Mouse (Mus musculus): ENCODE data around the gene Hspb7. TPM values are rescaled to one million over a fixed set of nuclear protein-coding genes. Genes with fewer than 3 reads are reported as not detected.
A peak's percentile ranks its signal among the peaks of the same experiment; 100 is the strongest.

The Hspb7 gene
- polyA plus RNA-seq, 1 experiment = not detected

DNA sequence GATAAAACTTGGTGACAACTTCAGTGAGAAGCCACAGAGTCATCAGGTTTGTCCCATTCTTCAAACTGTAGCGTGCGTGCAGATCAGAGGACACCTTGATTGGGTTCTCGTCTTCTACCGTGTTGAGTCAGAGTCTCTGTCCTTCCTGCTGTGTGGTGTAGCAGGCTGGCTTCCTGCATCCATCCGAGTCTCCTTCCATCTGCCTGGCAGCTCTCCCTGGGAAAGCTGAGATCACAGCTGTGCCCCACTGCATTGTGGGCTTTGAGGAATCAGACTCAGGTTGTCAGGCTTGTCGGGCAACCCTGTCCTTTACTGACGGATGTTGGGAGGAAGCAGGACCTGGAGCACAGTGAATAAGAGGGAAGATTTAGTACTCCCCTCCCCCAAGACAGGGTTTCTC lies 25.6 kb downstream of the Hspb7 start:
- WGBS = 41% methylated on average over 7 of the region's 7 CpGs
- Histone ChIP-seq H3K27ac (ENCODE audit: insufficient read depth, low read depth, low read length) (no peak overlapping the region), H3K4me1 (ENCODE audit: control insufficient read depth, insufficient read depth, low read length) (peaks cover 14% of the 10 kb centered on the region), H3K4me3 (ENCODE audit: insufficient read depth, low read depth, low read length) (no peak overlapping the region)
- TF ChIP-seq POLR2A (IDR thresholded peaks at IDR 0.05; ENCODE audit: insufficient read depth, low read depth, low read length) = no peak
- no peak for TF ChIP-seq CTCF (IDR thresholded peaks at IDR 0.05; ENCODE audit: insufficient read depth, low read depth, low read length)

DNA sequence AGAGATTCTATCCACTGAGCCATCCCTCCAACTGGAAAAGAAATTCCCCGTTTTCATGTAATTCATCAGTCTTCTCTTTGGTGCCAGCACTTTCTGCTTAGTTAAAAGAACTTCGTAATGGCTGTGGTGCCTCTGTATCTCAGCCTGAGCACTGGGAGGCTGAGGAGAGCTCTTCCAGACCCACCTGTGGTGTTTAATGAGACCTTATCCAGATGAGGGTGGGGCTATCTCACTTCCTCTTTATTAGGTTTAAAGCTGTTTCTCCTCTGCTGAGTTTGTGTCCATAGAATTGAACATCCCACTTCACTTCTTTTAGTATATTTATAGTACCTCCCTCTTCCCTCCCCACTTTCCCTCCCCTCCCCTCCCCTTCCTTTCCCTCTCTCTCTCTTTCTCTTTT lies 30.7 kb downstream of the Hspb7 start:
- no peak overlapping the region for H3K4me3 ChIP-seq (ENCODE audit: insufficient read depth, low read depth, low read length)
- TF ChIP-seq POLR2A (IDR thresholded peaks at IDR 0.05; ENCODE audit: insufficient read depth, low read depth, low read length) (no peak), CTCF (IDR thresholded peaks at IDR 0.05; ENCODE audit: insufficient read depth, low read depth, low read length) (no peak)
- peaks cover 35% of the 10 kb centered on the region for H3K4me1 ChIP-seq (ENCODE audit: control insufficient read depth, insufficient read depth, low read length)
- 70% methylated on average over 2 of the region's 2 CpGs for WGBS
- no peak overlapping the region for H3K27ac ChIP-seq (ENCODE audit: insufficient read depth, low read depth, low read length)

DNA sequence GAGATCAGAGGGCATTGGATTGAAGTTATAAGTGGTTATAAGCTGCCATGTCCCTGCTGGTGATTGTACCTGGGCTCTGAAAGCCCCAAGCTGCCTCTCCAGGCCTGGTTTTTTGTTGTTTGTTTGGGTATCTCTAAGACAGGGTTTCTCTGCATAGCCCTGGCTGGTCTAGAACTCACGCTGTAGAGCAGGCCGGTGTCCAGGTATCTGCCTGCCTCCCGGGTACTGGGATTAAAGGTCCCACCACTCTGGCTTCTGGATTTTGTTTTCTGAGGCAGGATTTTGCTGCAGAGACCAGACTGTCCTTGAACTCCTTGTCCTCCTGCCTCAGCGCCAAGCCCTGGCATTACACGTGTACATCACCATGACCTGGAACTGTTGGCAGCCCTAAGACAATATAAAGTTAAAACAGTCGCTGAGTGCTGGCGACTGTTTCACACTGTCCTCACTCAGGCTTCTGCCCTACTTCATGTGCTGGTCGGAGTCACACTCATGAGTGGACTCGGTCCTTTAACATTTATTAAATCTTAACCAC lies 31.4 kb downstream of the Hspb7 start:
- 93% methylated on average over 9 of the region's 9 CpGs for WGBS
- no peak for TF ChIP-seq POLR2A (IDR thresholded peaks at IDR 0.05; ENCODE audit: insufficient read depth, low read depth, low read length)
- TF ChIP-seq CTCF (IDR thresholded peaks at IDR 0.05; ENCODE audit: insufficient read depth, low read depth, low read length) = no peak
- Histone ChIP-seq H3K4me3 (ENCODE audit: insufficient read depth, low read depth, low read length) (no peak overlapping the region), H3K4me1 (ENCODE audit: control insufficient read depth, insufficient read depth, low read length) (peaks cover 32% of the 10 kb centered on the region), H3K27ac (ENCODE audit: insufficient read depth, low read depth, low read length) (no peak overlapping the region)

DNA sequence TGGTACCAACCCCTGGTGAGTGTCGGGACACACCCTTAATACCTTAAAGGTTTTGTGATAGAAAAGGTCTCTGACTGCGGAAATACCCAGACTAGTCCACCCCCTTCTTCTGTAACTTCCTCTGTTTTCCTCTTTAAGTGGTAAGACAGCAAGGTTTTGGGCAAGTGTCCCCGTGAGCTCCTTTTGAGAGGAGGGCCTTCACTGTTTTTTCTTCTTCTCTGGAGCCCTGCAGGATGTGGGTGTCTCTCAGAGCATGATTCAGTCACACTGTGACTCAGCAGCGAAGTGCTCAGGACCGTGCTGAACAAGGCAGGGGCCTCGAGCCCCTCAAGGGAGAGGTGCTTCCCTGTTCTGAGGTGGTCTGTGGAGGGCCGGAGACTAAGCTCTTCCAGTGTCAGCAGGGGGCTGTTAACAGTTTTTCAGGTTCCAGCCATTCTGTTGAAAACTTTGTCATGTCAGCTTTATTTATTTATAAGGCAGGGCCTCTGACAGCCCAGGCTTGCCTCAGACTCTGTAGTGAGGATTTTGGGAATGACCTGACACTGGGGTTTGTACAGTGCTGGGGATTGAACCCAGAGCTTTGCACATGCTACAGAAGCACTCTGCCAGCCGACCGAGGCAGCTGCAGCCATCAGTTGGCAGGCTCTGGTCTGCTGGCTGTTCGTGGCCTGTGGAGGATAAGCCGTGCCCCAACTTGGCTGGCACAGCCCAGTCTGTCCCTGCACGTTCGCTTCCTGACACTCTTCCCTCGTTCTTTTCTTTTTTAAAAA lies 34.2 kb downstream of the Hspb7 start:
- TF ChIP-seq POLR2A (IDR thresholded peaks at IDR 0.05; ENCODE audit: insufficient read depth, low read depth, low read length) (no peak), CTCF (IDR thresholded peaks at IDR 0.05; ENCODE audit: insufficient read depth, low read depth, low read length) (no peak)
- Histone ChIP-seq H3K4me1 (ENCODE audit: control insufficient read depth, insufficient read depth, low read length) (peaks cover 36% of the 10 kb centered on the region), H3K27ac (ENCODE audit: insufficient read depth, low read depth, low read length) (peak overlapping the region; percentile 74), H3K4me3 (ENCODE audit: insufficient read depth, low read depth, low read length) (no peak overlapping the region)
- WGBS = 31% methylated on average over 14 of the region's 14 CpGs

DNA sequence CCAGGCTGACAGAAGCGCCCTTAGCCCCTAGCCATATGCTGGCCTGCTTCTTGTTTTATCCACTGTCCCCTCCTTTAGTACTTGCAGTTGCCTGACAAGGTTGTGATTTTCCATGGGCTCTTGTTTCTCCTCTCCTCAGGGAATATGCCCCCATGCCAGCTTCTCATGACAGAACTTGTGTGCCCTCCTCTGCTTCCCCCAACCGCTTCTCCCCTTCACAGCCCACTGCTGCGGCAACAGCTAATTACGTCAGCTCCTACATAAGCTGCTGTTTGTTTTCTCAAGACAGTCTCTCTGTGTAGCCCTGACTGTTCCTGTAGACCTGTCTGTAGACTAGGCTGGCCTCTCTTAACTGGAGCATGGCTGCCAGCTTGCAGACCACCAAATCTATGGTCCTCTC lies 34.9 kb downstream of the Hspb7 start:
- Histone ChIP-seq H3K27ac (ENCODE audit: insufficient read depth, low read depth, low read length) (peak overlapping the region; percentile 74), H3K4me1 (ENCODE audit: control insufficient read depth, insufficient read depth, low read length) (peaks cover 35% of the 10 kb centered on the region), H3K4me3 (ENCODE audit: insufficient read depth, low read depth, low read length) (no peak overlapping the region)
- 31% methylated on average over 4 of the region's 4 CpGs for WGBS
- TF ChIP-seq CTCF (IDR thresholded peaks at IDR 0.05; ENCODE audit: insufficient read depth, low read depth, low read length) (no peak), POLR2A (IDR thresholded peaks at IDR 0.05; ENCODE audit: insufficient read depth, low read depth, low read length) (no peak)

DNA sequence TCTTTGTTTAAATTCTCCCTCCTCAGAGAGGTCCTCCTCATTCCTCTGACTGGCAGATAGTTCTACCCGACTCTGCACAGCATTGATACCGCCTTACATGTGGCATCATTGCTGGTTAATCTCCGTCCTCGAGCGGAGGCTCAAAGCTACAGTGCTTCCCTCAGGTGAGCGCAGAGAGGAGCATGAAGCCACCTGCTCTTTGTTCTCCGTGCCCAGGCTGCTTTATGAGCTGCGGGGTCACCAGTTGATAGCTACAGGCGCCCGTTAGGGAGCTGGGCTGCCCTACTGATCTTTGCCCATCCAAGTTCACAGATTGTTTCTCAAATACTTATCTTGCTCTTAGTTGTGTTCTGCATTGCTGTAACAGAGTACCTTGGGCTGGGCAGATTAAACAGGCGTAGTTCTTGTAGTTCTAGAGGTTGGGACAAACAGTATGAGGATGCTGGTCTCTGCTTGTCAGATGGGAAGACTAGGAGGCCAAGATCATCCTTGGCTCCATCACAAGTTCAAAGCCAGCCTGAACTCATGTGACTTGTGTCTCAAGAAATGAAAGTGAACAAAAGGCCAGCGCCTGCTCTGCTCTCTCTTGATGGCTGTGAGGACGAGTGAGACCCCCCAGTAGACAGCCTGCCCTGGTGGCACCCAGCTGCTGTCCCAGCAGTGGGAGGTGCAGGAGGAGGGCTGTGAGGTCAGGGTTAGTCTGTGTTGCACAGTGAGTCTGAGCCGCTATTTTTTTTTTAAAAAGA lies 35.8 kb downstream of the Hspb7 start:
- no peak for TF ChIP-seq CTCF (IDR thresholded peaks at IDR 0.05; ENCODE audit: insufficient read depth, low read depth, low read length)
- TF ChIP-seq POLR2A (IDR thresholded peaks at IDR 0.05; ENCODE audit: insufficient read depth, low read depth, low read length) = no peak
- 93% methylated on average over 14 of the region's 14 CpGs for WGBS
- H3K4me3 ChIP-seq (ENCODE audit: insufficient read depth, low read depth, low read length) = no peak overlapping the region
- peaks cover 41% of the 10 kb centered on the region for H3K4me1 ChIP-seq (ENCODE audit: control insufficient read depth, insufficient read depth, low read length)
- peak overlapping the region; percentile 74; the same call in 1 of the 2 replicates for H3K27ac ChIP-seq (ENCODE audit: insufficient read depth, low read depth, low read length)

DNA sequence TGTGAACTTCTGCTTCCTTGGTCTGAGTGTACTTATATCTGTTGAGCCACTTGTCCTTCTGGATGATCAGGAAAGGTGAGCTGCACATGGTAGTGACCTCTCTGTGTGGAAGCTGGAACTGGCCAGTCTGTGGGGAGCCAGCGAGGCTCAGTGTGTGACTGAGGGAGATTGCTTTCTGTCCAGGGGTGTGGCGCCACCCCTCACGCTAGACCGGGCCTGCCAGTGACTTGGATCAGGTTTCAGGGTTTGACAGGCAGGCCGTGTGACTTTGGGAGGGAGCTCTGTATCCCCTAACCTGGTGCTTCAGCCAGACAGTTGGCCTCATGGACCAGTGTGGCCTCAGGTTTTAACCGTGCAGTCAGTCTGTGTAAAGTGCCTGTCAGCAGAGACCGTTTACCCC lies 37.7 kb downstream of the Hspb7 start:
- Histone ChIP-seq H3K4me3 (ENCODE audit: insufficient read depth, low read depth, low read length) (no peak overlapping the region), H3K27ac (ENCODE audit: insufficient read depth, low read depth, low read length) (no peak overlapping the region), H3K4me1 (ENCODE audit: control insufficient read depth, insufficient read depth, low read length) (peaks cover 43% of the 10 kb centered on the region)
- TF ChIP-seq POLR2A (IDR thresholded peaks at IDR 0.05; ENCODE audit: insufficient read depth, low read depth, low read length) = no peak
- TF ChIP-seq CTCF (IDR thresholded peaks at IDR 0.05; ENCODE audit: insufficient read depth, low read depth, low read length) = no peak
- 39% methylated on average over 7 of the region's 7 CpGs for WGBS

DNA sequence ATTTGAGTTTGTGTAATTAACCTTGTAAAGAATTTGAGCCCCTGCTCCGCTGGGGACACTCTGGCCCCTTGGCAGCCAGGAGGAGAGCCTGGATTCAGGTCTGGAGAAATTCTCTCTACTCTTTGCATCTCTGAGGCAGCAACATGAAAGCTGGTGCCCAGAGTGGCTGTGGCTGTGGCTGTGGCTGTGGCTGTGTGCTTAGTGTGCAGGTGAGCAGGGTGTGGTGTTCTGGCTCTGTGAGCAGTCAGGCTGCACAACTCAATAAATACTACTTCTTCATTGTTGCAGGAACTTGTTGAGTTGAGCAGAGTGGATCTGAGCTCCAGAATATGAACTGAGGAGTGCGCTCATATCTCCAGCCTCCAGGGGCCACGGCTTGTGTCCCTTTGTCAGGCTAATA lies 38.3 kb downstream of the Hspb7 start:
- H3K4me1 ChIP-seq (ENCODE audit: control insufficient read depth, insufficient read depth, low read length) = peaks cover 40% of the 10 kb centered on the region
- TF ChIP-seq CTCF (IDR thresholded peaks at IDR 0.05; ENCODE audit: insufficient read depth, low read depth, low read length) (no peak), POLR2A (IDR thresholded peaks at IDR 0.05; ENCODE audit: insufficient read depth, low read depth, low read length) (no peak)
- H3K27ac ChIP-seq (ENCODE audit: insufficient read depth, low read depth, low read length) = no peak overlapping the region
- H3K4me3 ChIP-seq (ENCODE audit: insufficient read depth, low read depth, low read length) = no peak overlapping the region
- WGBS = 78% methylated on average over 3 of the region's 3 CpGs

DNA sequence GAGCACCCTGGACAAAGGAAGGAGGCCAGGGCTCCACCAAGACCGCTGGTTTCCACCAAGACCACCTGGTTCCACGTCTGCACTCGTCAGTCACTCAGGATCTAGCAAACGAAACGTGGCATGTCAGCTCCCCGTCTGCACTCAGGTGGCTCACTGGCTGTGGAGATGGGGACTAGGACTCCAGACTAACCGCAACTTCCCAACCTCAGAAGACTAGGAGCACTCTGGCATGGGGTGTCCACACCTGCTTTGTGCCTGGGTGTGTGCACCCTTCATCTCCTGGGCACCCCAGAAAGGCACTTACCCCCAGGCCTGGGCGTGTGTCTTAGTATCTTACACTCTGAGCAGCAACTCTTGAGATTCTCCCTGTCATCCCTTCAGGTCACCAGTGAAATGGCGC lies 39.2 kb downstream of the Hspb7 start:
- Histone ChIP-seq H3K4me3 (ENCODE audit: insufficient read depth, low read depth, low read length) (no peak overlapping the region), H3K27ac (ENCODE audit: insufficient read depth, low read depth, low read length) (no peak overlapping the region), H3K4me1 (ENCODE audit: control insufficient read depth, insufficient read depth, low read length) (peaks cover 36% of the 10 kb centered on the region)
- WGBS = 93% methylated on average over 9 of the region's 9 CpGs
- TF ChIP-seq POLR2A (IDR thresholded peaks at IDR 0.05; ENCODE audit: insufficient read depth, low read depth, low read length) = no peak
- no peak for TF ChIP-seq CTCF (IDR thresholded peaks at IDR 0.05; ENCODE audit: insufficient read depth, low read depth, low read length)

All from olfactory bulb, adult 2 months (tissue).